Mouse (Mus musculus): ENCODE data around the gene Clcn2. TPM values are rescaled to one million over a fixed set of nuclear protein-coding genes. Genes with fewer than 3 reads are reported as not detected.
A peak's percentile ranks its signal among the peaks of the same experiment; 100 is the strongest.

Gene Clcn2
- polyA plus RNA-seq, 1 experiment from 2014 or later: 21.0 TPM

DNA sequence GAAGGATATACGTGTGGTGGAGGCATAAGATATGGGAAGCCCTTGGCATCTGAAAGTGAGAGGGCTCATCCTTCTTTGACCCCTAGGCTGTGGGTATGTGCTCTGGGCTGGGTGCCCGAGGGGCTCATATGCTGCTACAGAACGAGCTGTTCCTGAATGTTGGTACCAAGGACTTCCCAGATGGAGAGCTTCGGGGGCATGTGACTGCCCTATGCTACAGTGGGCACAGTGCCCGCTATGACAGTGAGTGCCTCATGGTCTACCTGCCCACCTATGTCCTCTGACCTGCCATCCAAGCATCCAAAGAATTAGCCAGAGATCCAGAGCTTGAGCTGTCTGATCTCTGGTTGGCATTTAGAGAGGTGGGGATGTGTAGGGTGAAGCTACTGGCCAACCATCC is 19.3 kb upstream of the Clcn2 start:
- Histone ChIP-seq H3K36me3 (ENCODE audit: control insufficient read depth, insufficient read depth, low read length) (no peaks in the 10 kb centered on the region), H3K4me3 (ENCODE audit: low read depth, low read length) (no peak overlapping the region), H3K27ac (replicated peaks; ENCODE audit: low read depth, low read length) (no peak overlapping the region), H3K9me3 (ENCODE audit: control insufficient read depth, low read length) (no peaks in the 10 kb centered on the region), H3K27me3 (ENCODE audit: control insufficient read depth, insufficient read depth, low read length) (peaks cover 24% of the 10 kb centered on the region), H3K9ac (ENCODE audit: low read length) (no peak overlapping the region), H3K4me2 (ENCODE audit: low read depth, severe bottlenecking) (no peak overlapping the region), H3K4me1 (ENCODE audit: control insufficient read depth, insufficient read depth, low read length) (peaks cover 10% of the 10 kb centered on the region; the same call in 1 of the 2 replicates)
- WGBS: 89% methylated on average over 5 of the region's 5 CpGs
- DNase-seq (ENCODE audit: low spot score): no peak
- ATAC-seq (ENCODE audit: insufficient number of reproducible peaks, low FRiP score, low TSS enrichment, low read depth): no peak

DNA sequence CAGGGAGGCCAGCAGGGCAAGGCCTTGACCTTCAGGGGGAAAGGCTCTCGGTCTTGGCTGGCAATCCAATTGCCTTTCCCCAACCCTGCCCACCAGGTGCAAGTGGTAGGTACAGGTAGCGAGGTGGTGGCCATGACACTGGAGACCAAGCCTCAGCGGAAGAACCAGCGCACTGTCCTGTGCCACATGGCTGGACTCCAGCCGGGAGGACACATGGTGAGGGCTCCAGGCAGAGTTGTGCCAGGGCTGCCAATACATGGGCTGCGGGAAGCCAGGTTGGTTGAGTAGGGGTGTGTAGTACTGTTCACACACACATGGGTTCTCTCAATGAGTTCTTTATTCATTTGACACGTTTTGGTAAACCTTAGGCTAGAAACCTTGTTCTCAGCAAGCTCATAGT is 18.6 kb upstream of the Clcn2 start:
- ATAC-seq (ENCODE audit: insufficient number of reproducible peaks, low FRiP score, low TSS enrichment, low read depth): no peak
- no peak overlapping the region for H3K4me3 ChIP-seq (ENCODE audit: low read depth, low read length)

DNA sequence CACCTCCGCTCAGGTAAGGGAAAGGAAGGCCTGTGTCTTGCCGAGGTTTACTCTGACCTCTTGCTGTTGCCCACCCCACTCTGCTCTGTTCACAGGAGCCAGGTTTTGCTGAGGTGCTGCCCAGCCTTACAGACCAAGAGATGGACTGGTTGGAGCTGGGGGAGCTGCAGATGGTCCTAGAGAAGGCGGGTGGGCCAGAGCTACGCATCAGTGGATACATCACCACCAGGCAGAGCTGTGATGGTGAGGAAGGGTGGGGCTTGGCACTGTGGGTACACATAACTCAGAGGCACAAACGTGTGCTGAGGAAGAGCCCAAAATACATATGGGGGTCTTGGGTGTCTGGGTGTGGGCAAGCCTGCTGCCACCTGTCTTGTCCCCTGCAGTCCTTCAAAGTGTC is 18.1 kb upstream of the Clcn2 start:
- peaks cover 24% of the 10 kb centered on the region for H3K27me3 ChIP-seq (ENCODE audit: control insufficient read depth, insufficient read depth, low read length)

More for the DNA sequence above, 18.6 kb upstream of the Clcn2 start:
- Histone ChIP-seq H3K9ac (ENCODE audit: low read length) (no peak overlapping the region), H3K4me1 (ENCODE audit: control insufficient read depth, insufficient read depth, low read length) (peaks cover 10% of the 10 kb centered on the region; the same call in 1 of the 2 replicates), H3K27ac (replicated peaks; ENCODE audit: low read depth, low read length) (no peak overlapping the region), H3K36me3 (ENCODE audit: control insufficient read depth, insufficient read depth, low read length) (no peaks in the 10 kb centered on the region), H3K27me3 (ENCODE audit: control insufficient read depth, insufficient read depth, low read length) (peaks cover 24% of the 10 kb centered on the region), H3K9me3 (ENCODE audit: control insufficient read depth, low read length) (no peaks in the 10 kb centered on the region), H3K4me2 (ENCODE audit: low read depth, severe bottlenecking) (no peak overlapping the region)
- DNase-seq (ENCODE audit: low spot score): no peak
- 87% methylated on average over 7 of the region's 7 CpGs for WGBS

DNA sequence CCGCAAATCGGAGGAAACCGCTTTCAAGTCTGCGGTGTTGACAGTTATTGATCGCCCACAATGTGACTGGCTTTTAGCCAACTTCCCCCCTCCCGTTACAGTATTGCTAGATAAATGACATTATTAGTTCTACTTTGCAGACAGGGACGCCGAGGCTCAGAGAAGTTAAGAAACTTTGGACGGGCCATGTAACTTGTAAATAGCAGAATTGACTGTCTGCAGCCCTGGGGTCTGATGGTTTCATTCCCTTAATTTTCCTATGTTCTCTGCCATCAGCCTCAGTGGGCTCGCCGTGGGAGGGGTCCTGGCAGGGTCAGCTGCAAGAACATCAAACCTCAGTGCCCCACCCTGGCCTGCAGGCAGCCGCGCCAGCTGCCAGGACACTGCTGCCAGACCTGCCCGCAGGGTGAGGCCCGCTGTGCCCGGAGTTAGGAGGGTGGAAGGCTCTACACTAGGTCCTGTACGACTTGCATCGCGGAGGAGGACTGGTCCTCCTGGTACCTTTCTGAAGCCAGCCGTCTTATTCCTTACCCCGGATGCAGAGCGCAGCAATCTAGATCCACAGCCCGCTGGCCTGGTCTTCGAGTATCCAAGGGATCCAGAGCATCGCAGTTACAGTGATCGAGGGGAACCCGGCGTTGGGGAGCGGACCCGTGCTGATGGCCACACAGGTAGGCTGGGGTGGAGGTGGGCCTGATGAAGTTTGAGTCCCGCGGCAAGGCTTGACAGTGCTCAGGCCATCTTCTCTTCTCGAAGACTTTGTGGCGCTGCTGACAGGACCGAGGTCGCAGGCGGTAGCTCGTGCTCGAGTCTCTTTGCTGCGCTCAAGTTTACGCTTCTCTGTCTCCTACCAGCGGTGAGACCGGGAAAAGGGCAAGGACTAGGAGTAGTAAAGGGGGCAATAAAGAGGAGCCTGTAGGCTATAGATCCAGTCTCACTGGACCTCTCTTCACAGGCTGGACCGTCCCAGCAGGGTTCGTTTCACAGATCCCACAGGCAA is 16.5 kb upstream of the Clcn2 start, which contains the start of gene Thpo:
TSS of gene Thpo (minus strand) at position 781 of the 1,000 bp plus-strand sequence.
- no peak within 1 kb of the TSS for H3K27ac ChIP-seq (replicated peaks; ENCODE audit: low read depth, low read length)
- peak within 1 kb of the TSS; percentile 99 for H3K4me2 ChIP-seq (ENCODE audit: low read depth, severe bottlenecking)
- H3K9me3 ChIP-seq (ENCODE audit: control insufficient read depth, low read length): no peaks in the 10 kb centered on the region
- ATAC-seq (ENCODE audit: insufficient number of reproducible peaks, low FRiP score, low TSS enrichment, low read depth) (no peak), DNase-seq (ENCODE audit: low spot score) (peak; percentile 47)
- H3K4me3 ChIP-seq (ENCODE audit: low read depth, low read length): peak within 1 kb of the TSS; percentile 68
- peak within 1 kb of the TSS; percentile 81; the same call in 1 of the 2 replicates for H3K9ac ChIP-seq (ENCODE audit: low read length)
- WGBS: 1% methylated on average over 45 of the region's 45 CpGs
- peaks cover 24% of the 10 kb centered on the region for H3K27me3 ChIP-seq (ENCODE audit: control insufficient read depth, insufficient read depth, low read length)
- no peaks in the 10 kb centered on the region for H3K36me3 ChIP-seq (ENCODE audit: control insufficient read depth, insufficient read depth, low read length)
- H3K4me1 ChIP-seq (ENCODE audit: control insufficient read depth, insufficient read depth, low read length): peaks cover 10% of the 10 kb centered on the region; the same call in 1 of the 2 replicates

More for the DNA sequence above, 18.1 kb upstream of the Clcn2 start:
- DNase-seq (ENCODE audit: low spot score) (no peak), ATAC-seq (ENCODE audit: insufficient number of reproducible peaks, low FRiP score, low TSS enrichment, low read depth) (no peak)
- H3K9ac ChIP-seq (ENCODE audit: low read length): no peak overlapping the region
- H3K9me3 ChIP-seq (ENCODE audit: control insufficient read depth, low read length): no peaks in the 10 kb centered on the region
- no peak overlapping the region for H3K27ac ChIP-seq (replicated peaks; ENCODE audit: low read depth, low read length)
- no peaks in the 10 kb centered on the region for H3K36me3 ChIP-seq (ENCODE audit: control insufficient read depth, insufficient read depth, low read length)
- H3K4me2 ChIP-seq (ENCODE audit: low read depth, severe bottlenecking): no peak overlapping the region
- WGBS: 78% methylated on average over 5 of the region's 5 CpGs
- no peak overlapping the region for H3K4me3 ChIP-seq (ENCODE audit: low read depth, low read length)
- H3K4me1 ChIP-seq (ENCODE audit: control insufficient read depth, insufficient read depth, low read length): peaks cover 10% of the 10 kb centered on the region; the same call in 1 of the 2 replicates

DNA sequence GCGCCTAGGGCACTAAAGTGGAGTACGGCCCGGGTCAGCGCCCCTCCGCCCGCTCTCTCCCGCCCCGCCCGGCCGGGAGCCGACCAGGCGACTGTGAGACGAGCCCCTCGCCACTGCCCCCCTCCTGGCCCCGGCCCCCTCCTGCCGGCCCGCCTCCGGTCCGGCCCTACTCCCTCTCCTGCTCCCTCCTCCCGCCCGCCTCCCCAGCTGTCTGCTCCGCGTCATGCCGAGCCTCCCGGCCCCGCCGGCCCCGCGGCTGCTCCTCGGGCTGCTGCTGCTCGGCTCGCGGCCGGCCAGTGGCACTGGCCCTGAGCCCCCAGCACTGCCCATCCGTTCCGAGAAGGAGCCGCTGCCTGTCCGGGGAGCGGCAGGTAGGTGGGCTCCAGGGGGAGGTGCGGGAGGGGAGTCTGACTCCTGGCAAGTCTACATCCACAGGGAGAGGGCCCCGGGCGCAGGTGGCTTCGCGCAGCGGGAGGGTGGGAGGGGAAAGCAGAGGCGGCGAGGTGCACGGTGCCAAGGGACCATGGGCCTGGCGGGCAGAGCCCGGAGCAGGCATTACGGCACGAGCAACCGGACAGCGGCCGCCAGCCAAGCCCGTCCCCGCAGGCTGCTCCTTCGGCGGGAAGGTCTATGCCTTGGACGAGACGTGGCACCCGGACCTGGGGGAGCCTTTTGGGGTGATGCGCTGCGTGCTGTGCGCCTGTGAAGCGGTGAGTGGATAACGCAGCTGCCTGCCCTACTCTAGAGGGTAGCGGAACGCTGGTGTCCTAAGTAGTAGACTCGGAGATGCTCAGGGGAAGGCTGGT is 15.6 kb upstream of the Clcn2 start, which contains the start of gene Chrd:
TSS of gene Chrd (plus strand) at position 203 of the 806 bp plus-strand sequence.
- Histone ChIP-seq H3K9me3 (ENCODE audit: control insufficient read depth, low read length) (no peaks in the 10 kb centered on the region), H3K36me3 (ENCODE audit: control insufficient read depth, insufficient read depth, low read length) (no peaks in the 10 kb centered on the region), H3K4me1 (ENCODE audit: control insufficient read depth, insufficient read depth, low read length) (peaks cover 10% of the 10 kb centered on the region; the same call in 1 of the 2 replicates), H3K4me2 (ENCODE audit: low read depth, severe bottlenecking) (peak within 1 kb of the TSS; percentile 99), H3K4me3 (ENCODE audit: low read depth, low read length) (peak within 1 kb of the TSS; percentile 68), H3K27me3 (ENCODE audit: control insufficient read depth, insufficient read depth, low read length) (peaks cover 24% of the 10 kb centered on the region), H3K27ac (replicated peaks; ENCODE audit: low read depth, low read length) (0 out of 2 replicates have a peak within 1 kb of the TSS, but pooled peaks have one; percentile 8), H3K9ac (ENCODE audit: low read length) (peak within 1 kb of the TSS; percentile 81)
- 0% methylated on average over 51 of the region's 70 CpGs for WGBS
- ATAC-seq (ENCODE audit: insufficient number of reproducible peaks, low FRiP score, low TSS enrichment, low read depth) (peak; percentile 77), DNase-seq (ENCODE audit: low spot score) (peak; percentile 78)

DNA sequence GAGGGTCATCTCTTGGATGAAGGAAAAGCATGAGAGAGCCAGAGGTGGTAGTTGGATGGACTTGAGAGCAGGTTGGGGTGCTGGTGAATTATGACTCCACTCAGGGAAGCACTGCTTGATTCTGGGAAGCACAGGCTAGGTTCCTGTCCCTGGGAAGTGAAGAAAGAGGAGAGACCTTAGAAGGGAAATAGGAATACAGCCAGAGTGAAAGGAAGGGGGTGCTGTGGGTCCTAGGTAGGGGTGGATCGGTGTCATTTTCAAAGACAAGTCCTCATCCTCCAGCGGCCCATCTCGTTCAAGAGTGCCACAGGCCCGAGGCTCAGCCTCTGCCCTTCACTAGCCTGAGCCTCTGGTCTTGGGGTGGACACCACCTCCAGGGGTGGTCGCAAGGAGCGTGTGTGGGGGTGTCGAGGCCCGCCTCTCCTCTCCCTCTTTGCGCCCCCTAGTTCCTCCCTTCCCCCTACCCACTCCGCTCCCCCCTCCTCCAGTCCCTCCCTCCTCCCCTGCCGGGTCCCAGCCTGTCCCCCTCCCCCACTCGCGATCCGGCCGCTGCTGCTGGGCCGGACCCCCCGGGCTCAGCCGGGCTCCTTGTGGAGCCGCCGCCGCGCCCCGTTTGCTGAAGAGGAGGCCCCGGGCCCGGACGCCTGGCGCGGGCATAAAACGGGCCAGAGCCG is 14.8 kb upstream of the Clcn2 start:
- Histone ChIP-seq H3K4me3 (ENCODE audit: low read depth, low read length) (peak overlapping the region; percentile 68), H3K9ac (ENCODE audit: low read length) (peak overlapping the region; percentile 81), H3K27me3 (ENCODE audit: control insufficient read depth, insufficient read depth, low read length) (peaks cover 24% of the 10 kb centered on the region), H3K9me3 (ENCODE audit: control insufficient read depth, low read length) (no peaks in the 10 kb centered on the region), H3K4me2 (ENCODE audit: low read depth, severe bottlenecking) (peak overlapping the region; percentile 99), H3K27ac (replicated peaks; ENCODE audit: low read depth, low read length) (0 out of 2 replicates have a peak overlapping the region, but pooled peaks have one; percentile 8), H3K4me1 (ENCODE audit: control insufficient read depth, insufficient read depth, low read length) (peaks cover 10% of the 10 kb centered on the region; the same call in 1 of the 2 replicates), H3K36me3 (ENCODE audit: control insufficient read depth, insufficient read depth, low read length) (no peaks in the 10 kb centered on the region)
- peak; percentile 31 for ATAC-seq (ENCODE audit: insufficient number of reproducible peaks, low FRiP score, low TSS enrichment, low read depth)
- DNase-seq (ENCODE audit: low spot score): no peak
- under 1% methylated on average over 24 of the region's 30 CpGs for WGBS

DNA sequence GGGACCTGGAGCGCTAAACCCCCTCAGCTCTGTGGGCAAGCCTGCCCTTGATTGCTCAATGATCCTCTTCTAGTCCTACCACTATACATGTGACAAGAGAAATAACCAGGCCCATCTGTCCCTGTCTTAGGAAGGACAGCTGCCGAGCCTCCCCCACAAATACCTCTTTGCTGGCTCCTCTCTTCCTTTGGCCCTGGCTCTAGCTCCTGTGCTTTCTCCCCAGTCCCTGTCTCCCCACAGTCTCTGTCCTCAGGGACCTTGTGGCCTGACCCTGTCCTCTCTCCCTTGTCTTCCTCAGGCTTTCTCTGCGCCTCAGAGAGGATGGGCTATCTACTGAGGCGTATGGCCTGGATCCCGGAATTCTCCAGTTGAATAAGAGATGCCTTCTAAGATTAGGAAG is 14.1 kb upstream of the Clcn2 start:
- no peak overlapping the region for H3K4me2 ChIP-seq (ENCODE audit: low read depth, severe bottlenecking)
- H3K9me3 ChIP-seq (ENCODE audit: control insufficient read depth, low read length): no peaks in the 10 kb centered on the region
- WGBS: 70% methylated on average over 5 of the region's 5 CpGs
- no peak overlapping the region for H3K9ac ChIP-seq (ENCODE audit: low read length)
- H3K4me3 ChIP-seq (ENCODE audit: low read depth, low read length): no peak overlapping the region
- H3K27me3 ChIP-seq (ENCODE audit: control insufficient read depth, insufficient read depth, low read length): peaks cover 24% of the 10 kb centered on the region
- ATAC-seq (ENCODE audit: insufficient number of reproducible peaks, low FRiP score, low TSS enrichment, low read depth): no peak
- DNase-seq (ENCODE audit: low spot score): no peak
- no peak overlapping the region for H3K27ac ChIP-seq (replicated peaks; ENCODE audit: low read depth, low read length)
- H3K36me3 ChIP-seq (ENCODE audit: control insufficient read depth, insufficient read depth, low read length): no peaks in the 10 kb centered on the region
- H3K4me1 ChIP-seq (ENCODE audit: control insufficient read depth, insufficient read depth, low read length): peaks cover 10% of the 10 kb centered on the region; the same call in 1 of the 2 replicates
